Mouse (Mus musculus): ENCODE results near the gene Mylk2.

Mylk2 gene

DNA sequence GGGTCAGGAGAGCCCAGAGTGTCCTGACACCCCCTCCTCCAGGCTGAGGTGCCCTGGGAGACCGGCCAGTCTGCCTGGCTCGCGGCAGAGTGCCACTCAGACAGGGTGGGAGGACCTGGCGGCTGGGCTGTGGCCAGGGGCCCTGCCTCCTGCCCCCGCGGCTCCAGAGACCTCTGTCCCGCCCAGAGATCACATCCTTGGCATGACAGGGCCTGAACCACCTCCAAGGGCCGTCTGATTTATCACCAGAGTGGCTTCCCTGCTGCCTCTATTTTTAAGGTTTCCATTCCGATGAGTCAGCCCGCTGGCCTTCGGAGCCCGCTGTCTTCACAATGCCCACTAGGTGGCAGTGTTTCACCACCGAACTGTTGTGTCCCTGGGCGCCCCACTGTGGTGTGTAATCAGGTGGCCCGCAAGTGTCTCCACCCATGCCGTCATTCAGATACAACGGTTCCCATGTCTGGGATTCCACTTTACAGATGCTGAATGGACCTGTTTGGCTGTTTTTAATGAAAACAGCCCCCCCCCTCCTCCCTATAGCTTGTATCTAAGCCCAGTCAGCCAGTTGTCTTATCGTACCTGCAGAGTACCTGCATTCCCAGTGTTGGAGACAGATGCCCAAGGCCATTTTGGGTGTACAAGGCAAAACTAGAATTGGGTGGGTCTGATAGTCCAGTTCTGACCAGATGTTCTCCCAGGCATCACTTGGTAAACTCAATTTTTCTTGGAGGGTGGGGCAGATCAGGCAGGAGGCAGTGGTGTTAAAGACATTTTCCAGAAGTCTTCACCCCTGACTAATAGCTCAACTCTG is 3.4 kb downstream of the Mylk2 start:
- DNase-seq (ENCODE audit: low read depth, low spot score) = peak; percentile 61

DNA sequence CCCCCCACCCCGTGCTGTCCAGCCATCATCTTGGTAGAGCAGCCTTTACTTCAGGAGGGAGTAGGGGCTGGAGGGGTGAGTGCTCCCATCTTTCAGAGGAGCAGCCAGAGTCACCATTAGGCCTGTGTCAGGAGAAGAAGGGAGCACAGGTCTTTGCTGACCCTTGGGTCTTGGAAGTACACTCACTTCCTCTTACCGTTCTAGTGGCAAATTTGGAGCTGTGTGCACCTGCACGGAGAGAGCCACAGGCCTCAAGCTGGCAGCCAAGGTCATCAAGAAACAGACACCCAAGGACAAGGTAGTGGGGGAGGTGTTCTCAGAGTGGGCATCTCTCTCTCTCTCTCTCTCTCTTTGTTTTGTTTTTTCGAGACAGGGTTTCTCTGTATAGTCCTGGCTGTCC is 4.3 kb downstream of the Mylk2 start:
- no peak for DNase-seq (ENCODE audit: low read depth, low spot score)

DNA sequence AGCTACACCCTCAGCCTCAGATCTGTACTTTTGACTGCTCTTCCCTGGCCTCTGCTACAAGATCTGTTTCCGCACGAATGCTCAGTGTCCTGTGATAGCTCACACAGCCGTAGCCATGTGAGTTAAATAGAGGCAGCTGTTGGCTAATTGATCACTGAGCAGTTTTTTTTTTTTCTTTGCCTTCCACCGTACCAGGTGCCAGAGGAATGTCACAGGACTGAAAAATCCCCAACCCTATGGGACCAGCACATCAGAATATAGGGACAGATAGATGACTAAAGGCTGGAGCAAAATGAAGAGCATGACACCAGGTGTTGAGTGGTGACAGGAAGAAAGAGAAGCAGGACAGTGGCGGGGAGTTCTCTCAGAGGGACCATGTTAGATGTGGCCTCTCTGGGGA is 5.0 kb downstream of the Mylk2 start:
- no peak for DNase-seq (ENCODE audit: low read depth, low spot score)

DNA sequence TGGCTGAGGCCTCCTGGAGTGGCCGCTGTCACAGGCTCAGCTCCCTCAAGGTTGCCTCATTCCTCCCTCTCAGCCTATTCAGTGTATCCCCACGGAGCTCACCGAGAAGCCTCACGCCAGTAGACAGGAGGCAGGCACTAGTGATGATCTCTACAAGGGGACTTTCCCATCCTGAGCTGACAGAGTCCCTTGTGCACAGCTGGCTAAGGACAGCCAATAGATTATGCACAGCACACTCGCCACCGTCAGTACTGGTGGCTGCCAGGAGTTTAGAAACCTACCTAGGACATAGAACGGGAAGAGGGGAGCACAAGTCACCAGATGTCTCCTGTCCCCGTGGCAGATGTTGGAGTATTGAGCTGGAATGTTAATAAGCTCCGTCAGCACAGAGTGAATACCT is 6.5 kb downstream of the Mylk2 start:
- no peak for DNase-seq (ENCODE audit: low read depth, low spot score)

DNA sequence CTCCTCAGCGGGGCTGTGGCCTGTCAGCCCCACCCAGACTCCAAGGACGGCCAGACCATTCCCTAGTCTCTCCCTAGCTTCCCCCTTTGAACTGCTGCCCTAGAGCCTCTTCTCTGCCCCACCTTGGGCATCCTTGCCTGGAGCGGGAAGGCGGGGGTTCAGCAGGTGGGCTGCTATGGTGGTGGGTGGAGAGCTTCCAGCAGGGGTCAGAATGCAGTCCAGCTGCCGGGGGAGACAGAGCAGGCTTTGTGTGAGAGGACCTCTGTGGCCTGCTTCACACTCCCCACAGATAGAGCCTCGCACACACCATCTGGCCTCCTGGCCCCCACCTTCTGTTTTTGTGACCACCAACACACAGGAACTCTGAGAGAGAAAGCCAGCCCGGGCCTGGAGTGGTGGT is 11.2 kb downstream of the Mylk2 start:
- DNase-seq (ENCODE audit: low read depth, low spot score) = no peak

DNA sequence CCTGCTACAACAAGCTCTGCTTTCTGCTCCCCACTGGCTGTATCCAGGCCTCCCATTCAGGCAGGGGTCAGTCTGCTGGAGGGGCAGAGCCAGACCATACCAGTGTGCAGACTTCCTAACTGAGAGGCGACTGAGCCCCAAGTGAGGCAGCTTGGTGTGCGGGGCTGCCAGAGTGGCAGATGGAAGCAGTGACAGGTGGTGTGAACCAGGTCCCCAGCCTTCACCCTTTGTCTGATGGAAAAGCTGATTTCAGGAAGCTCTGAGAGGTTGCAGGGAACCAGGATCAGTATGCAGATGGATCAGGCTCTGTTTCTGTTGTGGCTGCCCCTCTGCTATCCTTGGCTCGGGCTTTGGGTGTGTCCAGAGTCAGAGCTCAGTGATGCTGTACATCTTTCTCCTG is 12.5 kb downstream of the Mylk2 start:
- no peak for DNase-seq (ENCODE audit: low read depth, low spot score)

DNA sequence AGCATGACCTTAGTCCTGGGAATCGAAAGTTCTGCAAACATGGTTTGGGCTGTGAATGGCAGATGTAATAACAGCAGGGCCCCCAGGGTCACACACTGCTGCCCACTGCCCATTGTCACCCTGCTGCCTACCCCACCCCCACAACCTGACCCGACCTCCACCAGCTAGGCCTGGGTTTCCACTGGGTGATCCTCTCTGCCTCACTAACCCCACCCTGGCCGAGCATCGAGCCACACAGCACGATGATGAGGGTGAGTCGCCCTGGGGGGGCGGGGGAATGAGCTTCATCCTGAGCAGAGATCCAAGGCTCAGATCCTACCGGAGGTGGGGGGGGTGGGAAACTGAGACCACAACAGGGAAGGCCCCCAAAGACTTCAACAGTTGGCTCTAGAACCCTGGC is 13.0 kb downstream of the Mylk2 start:
- no peak for DNase-seq (ENCODE audit: low read depth, low spot score)

DNA sequence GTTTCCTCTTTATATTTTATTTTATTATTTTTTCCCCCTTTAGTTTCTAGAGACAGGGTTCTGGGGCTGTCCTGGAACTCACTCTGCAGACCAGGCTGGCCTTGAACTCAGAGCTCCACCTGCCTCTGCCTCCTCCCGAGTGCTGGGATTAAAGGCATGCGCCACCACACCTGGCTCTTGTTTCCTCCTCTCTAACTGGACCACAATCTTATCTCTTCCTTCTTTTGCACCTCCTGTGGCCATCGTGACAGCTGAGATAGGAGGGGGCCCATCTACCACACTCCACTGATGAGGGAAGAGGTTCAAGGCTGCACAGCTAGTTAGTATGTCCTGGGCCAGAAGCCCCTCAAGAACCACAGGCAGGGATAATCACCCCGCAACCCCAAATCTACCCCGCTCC is 13.4 kb downstream of the Mylk2 start:
- no peak for DNase-seq (ENCODE audit: low read depth, low spot score)

DNA sequence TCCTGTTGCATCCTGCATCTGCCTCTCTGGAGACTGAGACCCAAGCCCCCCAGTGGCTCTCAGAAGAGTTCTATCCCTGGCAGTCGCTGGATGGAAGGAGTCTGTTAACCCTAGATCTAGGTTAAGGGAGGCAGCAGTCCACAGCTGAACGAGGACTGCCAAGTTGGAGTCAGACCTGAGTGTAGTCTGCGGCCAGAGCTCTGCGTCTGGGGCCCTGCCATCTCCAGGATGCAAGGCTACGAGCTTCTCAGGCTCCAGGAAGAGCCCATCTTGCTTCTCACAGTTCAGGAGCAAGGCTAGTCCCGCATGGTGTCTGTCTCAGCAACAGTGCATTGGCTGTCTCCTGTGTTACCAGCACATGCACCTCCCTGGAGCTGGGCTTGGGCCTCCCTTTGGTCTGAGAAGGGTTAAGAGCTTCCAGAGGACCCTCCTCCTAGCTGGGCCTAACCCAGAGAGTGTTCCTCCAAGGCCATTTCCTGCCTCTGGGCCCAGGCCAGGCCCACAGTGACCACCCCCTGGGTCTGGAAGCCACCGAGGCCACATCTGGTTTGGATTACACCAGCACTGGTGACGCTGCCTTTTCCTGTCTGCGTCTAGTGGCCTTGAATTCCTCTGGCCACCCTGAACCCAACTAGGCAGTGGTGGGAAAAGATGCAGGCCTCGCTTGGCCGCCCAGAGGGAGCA is 14.2 kb downstream of the Mylk2 start:
- DNase-seq (ENCODE audit: low read depth, low spot score) = no peak

DNA sequence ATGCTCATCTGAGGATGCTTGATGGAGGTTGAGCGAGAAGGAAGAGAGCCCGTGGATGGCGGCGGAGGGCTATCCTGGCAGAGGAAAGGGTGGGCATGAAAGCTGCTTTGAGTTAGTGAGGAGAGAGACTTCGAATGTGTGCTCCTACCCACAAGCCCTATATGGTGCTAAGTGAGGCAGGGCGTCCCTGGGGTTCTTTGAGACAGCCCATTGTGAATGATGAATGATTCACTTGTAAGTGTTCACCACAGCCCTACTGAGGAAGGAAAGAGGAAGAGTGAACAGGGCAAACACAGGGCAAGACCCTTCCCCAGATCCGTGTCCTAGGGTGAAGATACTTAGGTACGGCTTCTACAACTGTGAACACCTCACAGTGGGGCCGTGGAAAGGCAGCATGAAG is 15.7 kb downstream of the Mylk2 start:
- no peak for DNase-seq (ENCODE audit: low read depth, low spot score)

DNA sequence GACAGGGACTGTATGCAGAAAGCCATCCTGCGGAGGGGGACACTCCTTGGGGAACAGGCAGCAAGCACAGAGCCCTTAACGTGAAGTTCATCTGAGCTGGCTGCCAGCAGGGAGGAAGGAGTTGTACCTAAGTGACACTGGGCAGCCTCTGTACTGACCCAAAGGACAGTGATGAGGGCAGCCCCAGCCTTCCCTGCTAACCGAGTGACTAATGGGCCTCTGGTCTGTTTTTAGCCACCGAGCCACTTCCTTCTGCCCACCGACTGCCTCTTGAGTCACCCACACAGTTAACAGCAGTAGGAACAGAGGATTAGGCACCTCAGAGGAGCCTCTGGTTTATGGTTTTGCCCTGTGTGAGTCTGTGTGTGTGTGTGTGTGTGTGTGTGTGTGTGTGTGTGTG is 16.2 kb downstream of the Mylk2 start:
- no peak for DNase-seq (ENCODE audit: low read depth, low spot score)

DNA sequence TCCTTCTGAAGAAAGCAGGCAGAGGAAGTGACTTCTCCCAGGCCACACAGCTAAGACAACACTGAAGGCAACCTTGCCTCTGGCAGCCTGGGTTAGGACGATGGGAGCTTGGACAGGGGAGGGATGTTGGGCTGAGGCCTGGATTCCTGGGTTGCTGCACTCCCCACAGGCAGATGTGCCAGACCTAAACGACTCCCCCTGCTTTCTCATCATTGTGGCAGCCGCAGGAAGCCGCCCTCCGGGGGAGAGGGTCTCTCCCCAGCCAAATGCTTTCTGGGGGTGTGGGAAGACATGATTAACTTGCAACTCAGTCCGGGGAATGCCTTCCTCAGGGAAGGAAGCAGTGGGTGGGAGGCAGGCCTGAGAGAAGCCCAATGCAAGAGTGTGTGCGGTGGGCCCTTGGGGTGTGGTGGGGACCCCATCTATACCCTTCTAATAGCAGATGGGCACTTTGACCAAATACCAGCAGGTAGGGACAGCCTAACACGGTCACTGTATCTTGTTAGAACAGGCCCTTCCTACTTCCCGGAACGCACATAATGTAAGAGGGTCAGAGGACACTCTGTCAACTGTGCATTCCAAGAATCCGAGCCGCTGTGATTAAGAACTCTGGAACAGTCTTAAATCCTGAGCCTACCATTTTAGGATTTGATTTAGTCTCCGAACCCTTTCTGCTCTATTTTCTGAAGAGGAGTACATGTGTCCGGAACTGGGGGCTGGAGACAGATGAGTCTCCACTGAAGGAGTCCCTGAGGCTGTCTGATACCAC is 17.3 kb downstream of the Mylk2 start:
- DNase-seq (ENCODE audit: low read depth, low spot score) = no peak

DNA sequence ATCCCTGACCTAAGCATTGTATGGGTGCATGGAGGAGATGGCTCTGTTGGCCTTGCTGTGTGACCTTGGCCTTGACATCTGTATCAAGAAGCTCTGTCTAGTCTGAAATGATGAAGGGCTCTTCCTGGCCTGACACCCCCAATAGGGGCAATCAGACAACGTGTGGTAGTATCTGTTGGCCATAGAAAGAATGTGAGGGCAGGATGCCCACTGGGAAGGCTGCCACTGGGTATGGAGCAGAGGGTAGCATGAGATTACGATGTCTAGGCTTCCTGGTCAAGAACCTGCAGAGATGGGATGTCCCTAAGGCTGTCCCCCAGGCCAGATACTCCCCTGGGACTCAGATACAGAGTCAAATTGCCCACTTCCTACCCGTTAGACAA is 17.8 kb downstream of the Mylk2 start:
- DNase-seq (ENCODE audit: low read depth, low spot score) = no peak

DNA sequence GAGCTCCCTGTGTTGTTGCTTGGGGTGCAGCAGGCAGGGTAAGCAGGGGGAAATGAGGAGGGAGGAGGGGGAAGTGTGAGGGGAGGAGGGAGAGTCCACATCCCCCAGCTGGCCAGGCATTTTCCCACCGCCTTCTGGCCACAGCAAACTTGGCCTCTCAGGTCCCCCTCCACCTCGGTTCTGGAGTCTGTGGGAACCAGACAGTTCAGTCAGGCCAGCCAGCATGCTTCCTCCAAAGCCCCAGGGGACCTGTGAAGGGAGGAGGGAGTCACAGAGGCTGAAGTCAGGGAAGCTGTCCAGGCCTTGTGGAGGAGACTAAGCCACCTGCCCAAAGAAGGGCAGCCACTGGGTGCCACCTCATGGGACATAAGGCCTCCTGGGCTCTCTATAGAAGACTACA is 19.1 kb downstream of the Mylk2 start:
- no peak for DNase-seq (ENCODE audit: low read depth, low spot score)

DNA sequence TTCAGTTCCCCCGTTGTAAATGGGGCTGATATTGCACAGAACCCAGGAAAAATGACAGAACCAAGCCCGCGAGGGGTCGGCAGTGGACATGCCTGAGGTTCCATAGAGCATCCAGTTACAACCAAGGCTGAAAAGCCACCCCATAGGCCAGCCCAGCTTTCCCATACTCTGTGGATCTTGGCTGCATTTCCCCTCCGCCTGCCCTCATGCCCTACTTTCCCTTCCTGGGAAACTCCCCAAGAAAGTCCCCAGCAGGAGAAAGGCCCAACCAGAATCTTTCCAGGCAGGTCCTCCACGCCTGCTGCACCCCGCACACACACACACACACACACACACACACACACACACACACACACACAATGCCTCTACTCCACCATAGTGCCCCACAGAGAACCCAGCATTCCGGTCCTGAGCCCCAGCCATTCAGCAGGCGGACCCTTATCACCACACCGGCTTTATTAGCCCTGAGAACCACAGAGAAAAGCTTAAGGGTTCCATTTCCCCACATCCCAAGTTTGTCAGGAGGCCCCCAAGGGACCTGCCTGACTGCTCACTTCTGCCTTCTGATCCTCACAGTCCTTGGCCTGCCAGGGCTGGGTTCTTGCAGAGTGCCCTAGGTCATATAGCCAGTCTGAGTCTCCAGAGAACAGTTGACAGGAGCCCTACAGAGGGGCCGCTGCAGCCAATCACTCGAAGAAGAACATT is 20.5 kb downstream of the Mylk2 start:
- DNase-seq (ENCODE audit: low read depth, low spot score) = no peak

DNA sequence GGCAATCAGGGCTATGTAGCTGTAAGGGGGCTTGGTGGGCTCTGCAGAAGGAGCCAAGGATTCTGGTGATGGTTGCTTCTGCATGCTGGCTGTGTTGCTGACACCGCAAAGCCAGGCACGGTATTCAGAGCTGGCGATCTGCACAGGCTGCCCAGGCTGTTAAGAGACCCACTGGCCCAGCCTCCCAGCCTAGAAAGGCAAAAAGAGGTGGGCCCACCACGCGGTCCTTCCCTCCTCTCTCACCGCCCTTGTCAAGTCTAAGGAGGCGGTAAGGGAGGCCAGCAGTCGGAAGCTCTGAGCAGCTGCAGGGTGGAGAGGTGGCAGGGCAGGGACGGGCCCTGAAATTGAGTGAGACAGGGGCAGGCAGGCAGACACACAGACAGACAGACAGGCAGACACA is 21.9 kb downstream of the Mylk2 start, which contains the start of gene Foxs1:
TSS of gene Foxs1 (minus strand) at position 161 of the 400 bp plus-strand sequence.
- DNase-seq (ENCODE audit: low read depth, low spot score) = no peak

DNA sequence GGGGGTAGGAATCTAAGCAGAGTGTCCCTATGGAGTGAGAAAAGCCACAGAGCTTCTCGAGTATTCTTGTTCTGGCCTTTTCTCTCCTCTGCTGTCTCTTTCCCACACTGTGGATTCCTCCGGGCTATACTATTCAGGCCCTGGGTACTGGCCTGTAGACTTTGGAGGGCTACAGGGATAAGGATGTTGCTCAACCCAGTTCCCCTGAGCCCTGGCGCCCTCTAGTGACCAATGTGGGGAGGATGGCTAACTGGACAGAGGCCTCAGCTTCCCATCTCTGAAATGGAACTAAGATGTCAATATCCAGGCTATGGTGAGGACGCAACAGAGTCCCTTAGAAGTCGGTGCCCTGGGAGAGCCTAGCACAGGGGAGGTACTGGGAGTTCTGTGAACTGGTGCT is 22.5 kb downstream of the Mylk2 start:
- peak; percentile 43 for DNase-seq (ENCODE audit: low read depth, low spot score)

DNA sequence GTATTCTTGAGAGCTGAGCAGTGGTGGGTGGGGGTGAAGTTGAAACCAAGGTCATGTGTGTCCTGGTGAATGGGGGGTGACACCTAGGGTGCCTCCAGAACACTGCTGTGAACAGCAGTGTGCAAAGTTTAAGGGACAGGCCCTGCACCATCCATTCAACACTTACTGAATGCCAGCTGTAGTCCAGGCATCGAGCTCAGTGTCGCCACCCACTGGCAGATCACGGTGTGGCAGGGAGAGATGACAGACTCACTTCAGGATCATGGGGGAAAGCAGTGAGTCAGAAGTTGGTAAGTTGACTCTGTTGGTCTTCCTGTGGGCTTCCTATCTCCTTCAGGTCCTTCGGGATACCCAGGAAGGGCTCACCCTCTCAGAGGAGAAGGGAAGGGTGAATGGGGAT is 28.7 kb downstream of the Mylk2 start:
- no peak for DNase-seq (ENCODE audit: low read depth, low spot score)

DNA sequence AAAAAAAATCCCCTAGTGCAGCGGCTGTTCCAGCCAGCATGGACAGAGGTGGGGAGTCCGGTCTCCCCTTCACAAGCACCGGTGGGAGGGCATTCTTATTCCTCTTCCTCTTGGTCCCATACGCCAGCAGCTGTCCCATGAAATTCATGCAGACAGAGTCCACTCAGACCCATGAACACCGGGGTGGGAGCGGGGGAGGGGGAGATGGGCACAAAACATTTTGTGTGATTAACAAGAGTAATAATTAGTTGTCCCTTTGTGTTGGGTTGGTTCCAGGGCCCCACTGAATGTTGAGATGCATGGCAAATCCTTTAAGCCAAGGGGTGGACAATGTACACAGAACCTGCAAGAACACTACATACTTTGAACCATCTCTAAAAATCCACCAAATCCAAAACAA is 30.0 kb downstream of the Mylk2 start:
- no peak for DNase-seq (ENCODE audit: low read depth, low spot score)

DNA sequence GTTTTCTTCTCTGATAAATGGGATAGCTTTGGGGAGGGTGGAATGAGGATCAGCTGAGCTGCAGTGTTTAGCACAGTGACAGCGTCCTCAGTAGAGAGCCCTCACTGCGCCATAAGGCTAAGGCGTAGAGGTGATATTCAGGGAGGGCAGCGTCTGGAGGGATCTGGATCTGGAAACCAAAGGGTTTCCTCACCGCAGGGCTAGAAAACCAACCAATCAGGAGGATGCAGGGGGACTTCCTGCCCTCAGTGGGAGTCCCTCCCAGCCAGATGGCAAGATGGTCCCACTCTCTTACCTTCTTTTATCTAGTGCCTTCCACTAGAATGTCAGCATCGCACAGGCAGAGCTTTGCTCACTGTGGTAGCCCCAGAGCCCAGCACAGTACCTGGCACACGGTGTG is 30.6 kb downstream of the Mylk2 start:
- DNase-seq (ENCODE audit: low read depth, low spot score) = no peak

DNA sequence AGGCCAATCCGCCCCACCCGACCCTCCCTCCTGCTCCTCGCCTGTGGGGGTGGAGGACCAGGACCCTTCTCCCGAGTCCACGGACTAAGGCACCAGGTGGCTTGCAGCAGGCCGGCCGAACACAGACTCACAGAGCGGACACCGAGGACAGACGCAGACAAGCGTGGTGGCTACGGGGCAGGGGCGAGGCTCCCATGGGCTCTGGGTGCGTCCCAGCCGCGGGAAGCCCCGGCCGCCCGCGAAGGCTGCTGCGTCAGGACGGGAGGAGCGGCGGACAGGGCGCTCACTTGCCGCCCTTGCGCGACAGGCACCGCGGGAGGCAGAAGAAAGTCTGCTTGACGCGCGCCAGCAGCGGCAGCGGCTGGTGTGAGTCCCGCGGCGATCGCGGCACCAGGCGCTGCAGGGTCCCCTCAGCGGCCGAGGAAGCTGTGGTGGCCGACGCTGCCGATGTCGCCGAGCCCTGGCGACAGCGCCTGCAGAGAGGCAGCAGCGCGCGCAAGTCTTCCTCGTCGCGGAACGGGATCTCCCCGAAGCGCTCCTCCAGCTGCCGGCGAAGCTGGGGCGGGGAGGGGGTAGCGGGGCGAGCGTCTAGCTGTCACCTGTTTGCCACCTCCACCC is 31.9 kb downstream of the Mylk2 start:
- no peak for DNase-seq (ENCODE audit: low read depth, low spot score)

DNA sequence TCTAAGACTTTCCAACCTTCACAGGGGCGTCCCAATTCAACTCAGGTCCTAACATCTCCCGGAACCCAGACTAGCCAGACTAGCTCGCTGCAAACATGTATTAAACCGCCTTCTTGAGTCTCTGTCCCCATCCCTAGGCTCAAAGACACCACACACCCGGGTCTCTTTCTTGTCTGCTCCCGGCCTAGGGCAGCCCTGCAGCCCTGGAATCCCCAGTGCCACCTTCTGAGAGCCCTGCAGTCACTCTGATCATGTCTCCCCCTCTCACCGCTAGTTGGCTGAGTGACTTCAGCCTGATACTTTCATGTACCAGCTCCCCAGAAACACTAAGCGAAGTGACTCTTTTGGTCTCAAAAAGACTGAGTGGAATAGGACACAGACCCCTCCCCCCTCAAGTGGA is 32.4 kb downstream of the Mylk2 start:
- DNase-seq (ENCODE audit: low read depth, low spot score) = no peak

Measured in WW6 (cell line).